ENCODE assay signal across 7 mouse cellular contexts in genomic region chr19:29361468-29362130, GRCm38 (mm10). TPM values are rescaled to one million over a fixed set of nuclear protein-coding genes. Genes with fewer than 3 reads are reported as not detected.
A peak's percentile ranks its signal among the peaks of the same experiment; 100 is the strongest.
DNase-seq lines count a peak whose midpoint lies in the region; ATAC-seq lines count a peak whose summit lies in the region.

No protein-coding gene starts in this region.

- no peaks in the 10 kb centered on the region for H3K36me3 ChIP-seq in limb, embryonic 10.5 days
- H3K36me3 ChIP-seq in midbrain, embryonic 13.5 days = peaks cover 13% of the 10 kb centered on the region

- peak overlapping the region; percentile 66 for H3K27ac ChIP-seq in limb, embryonic 10.5 days
- peak overlapping the region; percentile 67 for H3K27ac ChIP-seq in midbrain, embryonic 13.5 days

- peak; percentile 100 for ATAC-seq in midbrain, embryonic 13.5 days

- peaks cover 16% of the 10 kb centered on the region; the same call in 1 of the 2 replicates for H3K27me3 ChIP-seq in limb, embryonic 10.5 days (ENCODE audit: low read depth, poor library complexity, severe bottlenecking)
- peaks cover 5% of the 10 kb centered on the region; the same call in 1 of the 2 replicates for H3K27me3 ChIP-seq in midbrain, embryonic 13.5 days

- peak overlapping the region; percentile 62 for H3K4me3 ChIP-seq in limb, embryonic 10.5 days
- peak overlapping the region; percentile 74 for H3K4me3 ChIP-seq in midbrain, embryonic 13.5 days (replicated peaks)

- peak; percentile 92 for DNase-seq in adrenal gland, adult 8-10 months
- DNase-seq in embryo, embryonic 9.5 days (ENCODE audit: extremely low spot score) = peak; percentile 84
- DNase-seq in gastrocnemius, postnatal 4 days (ENCODE audit: low spot score in 2 of 2) = peak; percentile 71 to 89
- DNase-seq in kidney, adult 11 months = peak; percentile 92
- peak; percentile 85 for DNase-seq in limb, embryonic 10.5 days (ENCODE audit: low spot score)
- DNase-seq in spleen, adult 12 weeks (ENCODE audit: low spot score) = peak; percentile 79

- H3K9ac ChIP-seq in midbrain, embryonic 13.5 days (replicated peaks) = peak overlapping the region; percentile 83

- peak overlapping the region; percentile 72 for H3K4me2 ChIP-seq in midbrain, embryonic 13.5 days (replicated peaks)

- 3% methylated on average over 33 of the region's 33 CpGs for WGBS in limb, embryonic 10.5 days
- WGBS in midbrain, embryonic 13.5 days = 3% methylated on average over 33 of the region's 33 CpGs

- H3K9me3 ChIP-seq in limb, embryonic 10.5 days (replicated peaks) = no peaks in the 10 kb centered on the region
- no peaks in the 10 kb centered on the region for H3K9me3 ChIP-seq in midbrain, embryonic 13.5 days

- peaks cover 15% of the 10 kb centered on the region for H3K4me1 ChIP-seq in limb, embryonic 10.5 days
- peaks cover 23% of the 10 kb centered on the region for H3K4me1 ChIP-seq in midbrain, embryonic 13.5 days (replicated peaks)

RNA-seq across cellular contexts. Expression of gene Plgrkt, which starts 5.6 kb away (rescaled TPM):
- total RNA-seq in adrenal gland, adult 8-10 months (2022) = 10 to 100 TPM; 47.6 to 88.0 (median 75.4) TPM
- 10 to 100 TPM; 35.6 to 41.7 TPM for total RNA-seq in gastrocnemius, postnatal 4 days (2021)
- polyA plus RNA-seq in limb, embryonic 10.5 days (2016; fragmentation: Nextera tagmentation; extraction: Ambion mirVana) = 24.0 and 30.9 TPM in 2 replicates
- polyA plus RNA-seq in midbrain, embryonic 13.5 days (2015; fragmentation: Nextera tagmentation; extraction: Ambion mirVana) = 93.9 and 97.1 TPM in 2 replicates

RNA-seq across cellular contexts. Expression of gene Cd274, which starts 5.7 kb away (rescaled TPM):
- 1 to 10 TPM; 4.1 to 9.4 (median 7.3) TPM for total RNA-seq in adrenal gland, adult 8-10 months (2022)
- total RNA-seq in gastrocnemius, postnatal 4 days (2021) = 1 to 10 TPM in 1 of 2 experiments, under 1 TPM in 1; 0.76 to 1.1 TPM
- polyA plus RNA-seq in limb, embryonic 10.5 days (2016; fragmentation: Nextera tagmentation; extraction: Ambion mirVana) = 0.05 and 0.10 TPM in 2 replicates
- 0.27 and 0.70 TPM in 2 replicates for polyA plus RNA-seq in midbrain, embryonic 13.5 days (2015; fragmentation: Nextera tagmentation; extraction: Ambion mirVana)

RNA-seq across cellular contexts. Expression of gene Rln1, which starts 27.1 kb away (rescaled TPM):
- not detected for total RNA-seq in adrenal gland, adult 8-10 months (2022)
- 1 to 10 TPM in 1 of 2 experiments, under 1 TPM in 1; 0.78 to 1.1 TPM for total RNA-seq in gastrocnemius, postnatal 4 days (2021)
- 0.26 TPM in 1 of 2 replicates, not detected in the other for polyA plus RNA-seq in limb, embryonic 10.5 days (2016; fragmentation: Nextera tagmentation; extraction: Ambion mirVana)
- 0.58 and 1.0 TPM in 2 replicates for polyA plus RNA-seq in midbrain, embryonic 13.5 days (2015; fragmentation: Nextera tagmentation; extraction: Ambion mirVana)

RNA-seq across cellular contexts. Expression of gene Insl6, which starts 36.4 kb away (rescaled TPM):
- 1 to 10 TPM in 1 of 4 experiments, under 1 TPM in 2, not detected in 1; 0.42 to 1.5 (median 0.71) TPM for total RNA-seq in adrenal gland, adult 8-10 months (2022)
- total RNA-seq in gastrocnemius, postnatal 4 days (2021) = under 1 TPM; 0.80 to 0.83 TPM
- polyA plus RNA-seq in limb, embryonic 10.5 days (2016; fragmentation: Nextera tagmentation; extraction: Ambion mirVana) = 4.1 and 4.9 TPM in 2 replicates
- 2.6 and 2.9 TPM in 2 replicates for polyA plus RNA-seq in midbrain, embryonic 13.5 days (2015; fragmentation: Nextera tagmentation; extraction: Ambion mirVana)

RNA-seq across cellular contexts. Expression of gene Pdcd1lg2, which starts 49.1 kb away (rescaled TPM):
- not detected for total RNA-seq in adrenal gland, adult 8-10 months (2022)
- total RNA-seq in gastrocnemius, postnatal 4 days (2021) = not detected
- polyA plus RNA-seq in limb, embryonic 10.5 days (2016; fragmentation: Nextera tagmentation; extraction: Ambion mirVana) = not detected in 2 replicates
- polyA plus RNA-seq in midbrain, embryonic 13.5 days (2015; fragmentation: Nextera tagmentation; extraction: Ambion mirVana) = 0.09 TPM in 1 of 2 replicates, not detected in the other

Comparison
In these comparisons a context has a peak if more than half of its experiments do, and no peak if none do; other contexts are left out.
1. Peak in every context shown above with its lines: DNase-seq, ATAC-seq, H3K4me3 ChIP-seq and H3K27ac ChIP-seq.